ENCODE assay signal across 8 mouse cellular contexts in genomic region chr17:31060588-31061345, GRCm38 (mm10). TPM values are rescaled to one million over a fixed set of nuclear protein-coding genes. Genes with fewer than 3 reads are reported as not detected.
DNase-seq lines count a peak whose midpoint lies in the region; ATAC-seq and TF ChIP-seq lines count a peak whose summit lies in the region.

No protein-coding gene starts in this region.

- TF ChIP-seq CTCF in layer of hippocampus, adult 2 months (conservative IDR thresholded peaks at IDR 0.05), result no peak
- no peak for TF ChIP-seq CTCF in stomach, postnatal 0 days (IDR thresholded peaks at IDR 0.05; ENCODE audit: low read depth)

- peak overlapping the region; percentile 98 for H3K27ac ChIP-seq in layer of hippocampus, adult 2 months
- 0 out of 2 replicates have a peak overlapping the region, but pooled peaks have one; percentile 8 for H3K27ac ChIP-seq in stomach, postnatal 0 days (replicated peaks)
- H3K27ac ChIP-seq in forebrain, embryonic 16.5 days (ENCODE audit: low read length), result no peak overlapping the region

- H3K9me3 ChIP-seq in stomach, postnatal 0 days (ENCODE audit: control insufficient read depth, low read length), result no peaks in the 10 kb centered on the region
- H3K9me3 ChIP-seq in forebrain, embryonic 16.5 days (ENCODE audit: control insufficient read depth, low read length), result no peaks in the 10 kb centered on the region

- ATAC-seq in granulocyte monocyte progenitor cell, adult 5-6 weeks (replicated peaks; ENCODE audit: poor library complexity, severe bottlenecking), result peak; percentile 57
- ATAC-seq in stomach, postnatal 0 days (ENCODE audit: low FRiP score, low TSS enrichment), result no peak
- ATAC-seq in forebrain, embryonic 16.5 days, result no peak

- H3K4me1 ChIP-seq in stomach, postnatal 0 days (replicated peaks; ENCODE audit: control insufficient read depth, insufficient read depth), result 0 out of 2 replicates have a peak, but pooled peaks cover 6% of the 10 kb centered on the region
- peaks cover 20% of the 10 kb centered on the region for H3K4me1 ChIP-seq in forebrain, embryonic 16.5 days (replicated peaks; ENCODE audit: control insufficient read depth, insufficient read depth, low read length)

- no peak for TF ChIP-seq EP300 in stomach, postnatal 0 days (optimal IDR thresholded peaks at IDR 0.05)

- H3K36me3 ChIP-seq in stomach, postnatal 0 days (ENCODE audit: control insufficient read depth, insufficient read depth, low read length), result no peaks in the 10 kb centered on the region
- H3K36me3 ChIP-seq in forebrain, embryonic 16.5 days (ENCODE audit: control insufficient read depth, insufficient read depth), result no peaks in the 10 kb centered on the region

- H3K4me3 ChIP-seq in layer of hippocampus, adult 2 months, result peak overlapping the region; percentile 94; the same call in 1 of the 2 replicates
- H3K4me3 ChIP-seq in stomach, postnatal 0 days (ENCODE audit: low read depth, low read length), result no peak overlapping the region
- no peak overlapping the region for H3K4me3 ChIP-seq in forebrain, embryonic 16.5 days (replicated peaks; ENCODE audit: low read length)

- 34% methylated on average over 13 of the region's 13 CpGs for WGBS in stomach, postnatal 0 days
- 59% methylated on average over 13 of the region's 13 CpGs for WGBS in forebrain, embryonic 16.5 days

- H3K9ac ChIP-seq in stomach, postnatal 0 days (ENCODE audit: low read length), result no peak overlapping the region
- H3K9ac ChIP-seq in forebrain, embryonic 16.5 days (replicated peaks; ENCODE audit: low read depth, low read length), result no peak overlapping the region

- DNase-seq in layer of hippocampus, adult 2 months (ENCODE audit: low spot score in 2 of 2), result no peak
- no peak for DNase-seq in layer of hippocampus, adult 9-11 months
- DNase-seq in kidney, adult 9 months, result peak; percentile 61
- DNase-seq in lung, postnatal 14 days, result peak; percentile 63
- no peak for DNase-seq in stomach, postnatal 0 days (ENCODE audit: low spot score)
- no peak for DNase-seq in yolk sac, embryonic 10.5 days (ENCODE audit: low spot score)

- H3K27me3 ChIP-seq in stomach, postnatal 0 days (ENCODE audit: control insufficient read depth, insufficient read depth, low read length), result peaks cover 8% of the 10 kb centered on the region; the same call in 1 of the 2 replicates
- no peaks in the 10 kb centered on the region for H3K27me3 ChIP-seq in forebrain, embryonic 16.5 days (replicated peaks; ENCODE audit: control insufficient read depth, insufficient read depth, low read length)

- no peak overlapping the region for H3K4me2 ChIP-seq in stomach, postnatal 0 days (replicated peaks; ENCODE audit: low read depth)
- H3K4me2 ChIP-seq in forebrain, embryonic 16.5 days (ENCODE audit: low read length), result no peak overlapping the region

RNA-seq across cellular contexts. Expression of gene Abcg1, which starts 3.3 kb away (rescaled TPM):
- total RNA-seq in layer of hippocampus, adult 2 months (2021), result 10 to 100 TPM; 75.7 to 83.3 TPM
- 8.7 and 15.9 TPM in 2 replicates for total RNA-seq in granulocyte monocyte progenitor cell, adult 5-6 weeks (2014; fragmentation: Nextera tagmentation)
- total RNA-seq in granulocyte monocyte progenitor cell, adult 5-6 weeks (2017), result 7.6 and 9.0 TPM in 2 replicates
- polyA plus RNA-seq in stomach, postnatal 0 days (2015; fragmentation: Nextera tagmentation; extraction: Ambion mirVana), result 11.1 and 13.2 TPM in 2 replicates
- polyA plus RNA-seq in forebrain, embryonic 16.5 days (2015; fragmentation: Nextera tagmentation; extraction: Ambion mirVana), result 19.3 and 20.4 TPM in 2 replicates

Comparison
In these comparisons a context has a peak if more than half of its experiments do, and no peak if none do; other contexts are left out.
1. DNase-seq: peak in kidney, adult 9 months (single experiment) and lung, postnatal 14 days (single experiment); none in layer of hippocampus, adult 2 months (0 of 2), layer of hippocampus, adult 9-11 months (single experiment), stomach, postnatal 0 days (single experiment) and yolk sac, embryonic 10.5 days (single experiment).
2. RNA of gene Abcg1, which starts 3.3 kb away (total RNA-seq): 75.7 to 83.3 TPM in layer of hippocampus, adult 2 months; 7.6 to 15.9 TPM in granulocyte monocyte progenitor cell, adult 5-6 weeks; every median in the first group is over 4 times any median in the second.